Mouse (Mus musculus) testis, adult 2 months (tissue): ENCODE results near the gene B430306N03Rik. TPM values are rescaled to one million over a fixed set of nuclear protein-coding genes. Genes with fewer than 3 reads are reported as not detected.
"Not testable (repeated sequence)": the region's sequence is repeated elsewhere in the genome, so short reads cannot be mapped to it uniquely, and the experiment has no call there.

Experiments
- H3K27ac ChIP-seq: fragments of 200-500 bp; 2 replicates; pipeline ENCODE4 v1.5.1; 2012; ENCODE audit warnings: low read depth, low read length; ENCODE audit not compliant: control insufficient read depth, insufficient read depth
- H3K27me3 ChIP-seq: fragments of 200-500 bp; 2 replicates; pipeline ENCODE4 v1.6.1; 2012; ENCODE audit warnings: mild to moderate bottlenecking, low read length, moderate library complexity; ENCODE audit not compliant: control insufficient read depth, insufficient read depth
- H3K36me3 ChIP-seq: fragments of 200-500 bp; 2 replicates; pipeline ENCODE4 v1.6.1; 2012; ENCODE audit warnings: mild to moderate bottlenecking, low read length; ENCODE audit not compliant: control insufficient read depth, insufficient read depth
- H3K4me1 ChIP-seq: fragments of 200-500 bp; 2 replicates; pipeline ENCODE4 v1.6.1; 2012; ENCODE audit warnings: low read length; ENCODE audit not compliant: control insufficient read depth, insufficient read depth
- H3K4me3 ChIP-seq: fragments of 200-500 bp; 2 replicates; pipeline ENCODE4 v1.5.1; 2012; ENCODE audit warnings: low read depth, mild to moderate bottlenecking, low read length, moderate library complexity, mixed read lengths; ENCODE audit not compliant: control insufficient read depth
- CTCF ChIP-seq: fragments of 200-500 bp; IDR thresholded peaks from 2 replicates; pipeline ENCODE4 v1.5.1; 2012; ENCODE audit warnings: low read depth, mild to moderate bottlenecking, inconsistent platforms, low read length, moderate library complexity; ENCODE audit not compliant: control insufficient read depth, insufficient read depth, insufficient replicate concordance
- POLR2A ChIP-seq: fragments of 200-500 bp; IDR thresholded peaks from 2 replicates; pipeline ENCODE4 v1.6.1; 2012; ENCODE audit warnings: low read depth, mild to moderate bottlenecking, inconsistent platforms, low read length, moderate library complexity; ENCODE audit not compliant: control insufficient read depth
- polyA plus RNA-seq: library from polyadenylated mRNA; depleted of rRNA; stranded (reverse); fragments of >200 nt; gene quantifications from 2 replicates; pipeline ENCODE4 v1.2.3, GENCODE M21; 2012; rRNA removed

The B430306N03Rik gene
- 7.8 and 9.8 TPM in 2 replicates for polyA plus RNA-seq

- H3K36me3 ChIP-seq, H3K27me3 ChIP-seq, H3K4me3 ChIP-seq, H3K4me1 ChIP-seq, H3K27ac ChIP-seq: not testable (repeated sequence)
Measured at GRCm38 (mm10) chr17:48315905-48316579, at the start of gene B430306N03Rik. Gene B430306N03Rik, plus strand, starts transcription at chr17:48316141.

GRCm38 (mm10) chr17:48266610-48267304, 49.2 kb upstream of the B430306N03Rik start:
- H3K27me3 ChIP-seq: no peaks in the 10 kb centered on the region
- no peaks in the 10 kb centered on the region for H3K36me3 ChIP-seq
- H3K27ac ChIP-seq: no peak overlapping the region
- TF ChIP-seq CTCF (no peak), POLR2A (no peak)
- H3K4me3 ChIP-seq: no peak overlapping the region
- no peaks in the 10 kb centered on the region for H3K4me1 ChIP-seq

DNA sequence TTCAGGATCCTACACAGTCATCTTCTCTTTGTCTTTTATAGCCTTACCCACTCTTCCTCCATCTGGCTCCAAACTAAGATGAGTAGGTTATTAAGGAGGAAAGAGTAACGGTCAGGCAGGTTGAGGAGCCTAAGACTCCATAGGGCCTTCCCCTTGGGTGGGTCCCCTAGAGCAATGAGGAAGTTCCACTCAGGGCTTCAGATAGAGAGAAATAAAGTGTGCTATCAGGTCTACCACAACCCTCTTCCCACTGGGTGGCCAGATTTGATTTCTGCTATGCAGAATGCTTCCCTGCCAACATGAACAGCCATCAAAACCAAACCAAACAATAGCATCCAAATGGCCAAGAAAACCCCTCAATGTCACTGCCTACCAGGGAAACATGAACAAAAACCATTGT, 48.4 kb upstream of the B430306N03Rik start:
- Histone ChIP-seq H3K36me3 (no peaks in the 10 kb centered on the region), H3K4me1 (no peaks in the 10 kb centered on the region), H3K4me3 (no peak overlapping the region), H3K27ac (no peak overlapping the region), H3K27me3 (no peaks in the 10 kb centered on the region)
- TF ChIP-seq POLR2A: no peak
- no peak for TF ChIP-seq CTCF

GRCm38 (mm10) chr17:48268276-48268675, 47.7 kb upstream of the B430306N03Rik start:
- no peak for TF ChIP-seq CTCF
- TF ChIP-seq POLR2A: no peak
- no peaks in the 10 kb centered on the region for H3K36me3 ChIP-seq
- no peak overlapping the region for H3K27ac ChIP-seq
- no peak overlapping the region for H3K4me3 ChIP-seq
- no peaks in the 10 kb centered on the region for H3K27me3 ChIP-seq
- no peaks in the 10 kb centered on the region for H3K4me1 ChIP-seq

DNA sequence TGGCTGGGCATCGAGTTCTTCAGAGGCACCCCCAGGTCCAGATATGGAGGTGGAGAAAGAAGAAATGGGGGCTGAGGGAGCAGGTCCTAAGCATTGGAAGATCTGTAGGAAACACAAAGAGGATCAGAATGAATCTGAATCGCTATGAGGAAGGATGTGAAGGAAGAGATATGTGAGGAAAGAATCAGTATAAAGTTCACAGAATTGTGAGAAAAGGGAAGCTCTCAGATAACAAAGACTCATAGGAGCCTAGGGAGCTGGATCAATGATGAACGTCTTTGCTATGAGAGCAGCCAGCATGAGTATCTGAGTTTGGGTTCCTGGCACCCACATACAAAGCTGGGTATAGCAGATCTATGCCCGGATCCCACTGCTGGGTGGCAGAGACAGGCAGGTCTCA, 46.1 kb upstream of the B430306N03Rik start:
- Histone ChIP-seq H3K36me3 (no peaks in the 10 kb centered on the region), H3K4me1 (no peaks in the 10 kb centered on the region), H3K4me3 (no peak overlapping the region), H3K27me3 (no peaks in the 10 kb centered on the region), H3K27ac (no peak overlapping the region)
- TF ChIP-seq CTCF (no peak), POLR2A (no peak)

GRCm38 (mm10) chr17:48272158-48272557, 43.8 kb upstream of the B430306N03Rik start:
- Histone ChIP-seq H3K27me3 (no peaks in the 10 kb centered on the region), H3K27ac (no peak overlapping the region), H3K4me1 (no peaks in the 10 kb centered on the region), H3K4me3 (no peak overlapping the region), H3K36me3 (no peaks in the 10 kb centered on the region)
- no peak for TF ChIP-seq POLR2A
- no peak for TF ChIP-seq CTCF

- Histone ChIP-seq H3K4me3 (no peak overlapping the region), H3K36me3 (no peaks in the 10 kb centered on the region), H3K27me3 (no peaks in the 10 kb centered on the region), H3K4me1 (no peaks in the 10 kb centered on the region), H3K27ac (no peak overlapping the region)
- TF ChIP-seq CTCF (no peak), POLR2A (no peak)
Measured at GRCm38 (mm10) chr17:48272598-48272997, 43.3 kb upstream of the B430306N03Rik start.

DNA sequence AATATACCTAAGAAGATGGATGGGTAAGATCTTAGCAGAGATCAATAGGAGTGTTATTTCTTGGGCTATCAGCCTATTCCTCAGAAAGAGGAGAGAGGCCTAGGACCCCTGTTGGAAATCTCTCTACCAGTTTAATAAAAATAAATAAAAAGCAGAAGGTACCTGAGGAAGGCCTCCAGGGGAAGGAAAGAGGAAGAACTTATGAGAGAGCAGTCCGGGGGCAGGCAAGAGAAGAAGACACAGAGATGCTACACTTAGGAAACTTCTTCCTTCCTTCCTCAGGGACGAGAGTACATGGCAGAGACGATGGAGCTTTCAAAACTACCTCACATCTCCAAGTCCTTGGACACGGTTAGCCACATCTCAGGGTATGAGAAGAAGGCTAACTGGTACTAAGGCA, 41.8 kb upstream of the B430306N03Rik start:
- Histone ChIP-seq H3K4me1 (no peaks in the 10 kb centered on the region), H3K27me3 (no peaks in the 10 kb centered on the region), H3K4me3 (no peak overlapping the region), H3K27ac (no peak overlapping the region), H3K36me3 (no peaks in the 10 kb centered on the region)
- no peak for TF ChIP-seq CTCF
- no peak for TF ChIP-seq POLR2A
